Mouse (Mus musculus) ovary, postnatal 10 days (tissue): ENCODE measurements around the gene Prkaca.

Experiments used
- DNase-seq: peaks from one replicate; pipeline ENCODE4 v3.0.0; 2022; ENCODE audit warnings: low spot score

Gene Prkaca

DNA sequence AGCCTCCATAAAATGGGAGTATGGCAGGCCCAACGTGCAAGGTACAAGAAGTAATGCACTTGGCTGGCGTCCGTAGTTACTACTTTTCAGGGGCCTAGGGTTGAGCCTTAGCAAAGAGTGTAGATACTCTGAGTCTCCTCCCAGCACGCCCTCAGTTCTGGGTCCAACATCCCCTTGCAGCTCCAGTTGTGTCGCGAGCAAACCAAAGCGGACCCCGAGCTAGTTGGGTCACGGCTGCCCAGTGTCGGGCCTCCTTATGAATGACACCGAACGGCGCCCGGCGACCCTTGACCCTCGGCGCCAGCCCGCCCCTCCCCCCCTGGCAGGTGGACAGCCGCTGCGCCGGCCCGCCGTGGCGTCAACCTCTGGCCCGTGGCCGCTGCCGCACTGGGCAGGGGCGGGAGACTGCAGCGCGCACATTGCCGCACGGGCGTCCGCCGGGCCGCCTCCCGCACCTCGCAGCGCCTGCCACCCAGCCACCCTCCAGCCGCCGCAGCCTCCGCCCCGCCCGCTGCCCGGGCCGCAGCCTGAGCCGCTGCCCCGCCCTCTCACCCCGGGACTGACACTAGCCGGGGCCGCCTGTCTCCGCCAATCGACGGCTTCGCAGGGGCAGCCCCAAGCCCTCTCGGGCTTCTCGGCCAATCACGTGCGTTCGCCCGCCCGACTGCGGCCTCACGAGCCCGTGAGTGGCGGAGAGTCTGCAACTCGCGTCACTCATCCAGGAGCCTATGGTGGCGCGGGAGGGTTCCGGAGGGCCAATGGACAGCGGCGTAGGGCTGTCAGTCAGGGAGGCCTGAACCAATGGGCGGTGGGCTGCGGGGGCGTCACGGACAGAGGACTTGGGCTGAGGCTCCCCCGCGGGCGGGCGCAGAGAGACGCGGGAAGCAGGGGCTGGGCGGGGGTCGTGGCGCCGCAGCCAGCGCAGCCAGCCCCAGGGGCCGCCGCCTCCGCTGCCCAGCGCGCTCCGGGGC lies at the start of gene Prkaca:
TSS of gene Prkaca (plus strand) at position 844 of the 971 bp plus-strand sequence.
- peak; percentile 96 for DNase-seq

DNA sequence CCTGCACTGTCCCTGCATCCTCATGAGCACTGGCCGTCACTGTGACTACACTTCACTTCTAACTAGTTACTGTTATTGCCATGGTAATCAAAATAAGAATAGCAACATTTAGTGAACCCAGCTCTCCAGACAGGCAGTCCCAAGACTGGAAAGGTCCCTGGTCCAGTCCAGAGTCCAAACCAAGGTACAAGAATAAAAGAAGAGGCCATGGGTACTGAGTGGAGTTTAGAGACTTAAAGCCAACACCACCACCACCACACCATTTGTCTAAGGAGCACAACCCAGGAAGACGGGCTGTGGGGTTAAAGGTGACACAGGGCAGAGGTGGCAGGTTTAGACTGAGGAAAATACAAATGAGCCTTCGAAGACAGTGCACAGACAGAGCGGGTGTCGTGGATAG lies 48.2 kb upstream of the Prkaca start:
- DNase-seq, result no peak

DNA sequence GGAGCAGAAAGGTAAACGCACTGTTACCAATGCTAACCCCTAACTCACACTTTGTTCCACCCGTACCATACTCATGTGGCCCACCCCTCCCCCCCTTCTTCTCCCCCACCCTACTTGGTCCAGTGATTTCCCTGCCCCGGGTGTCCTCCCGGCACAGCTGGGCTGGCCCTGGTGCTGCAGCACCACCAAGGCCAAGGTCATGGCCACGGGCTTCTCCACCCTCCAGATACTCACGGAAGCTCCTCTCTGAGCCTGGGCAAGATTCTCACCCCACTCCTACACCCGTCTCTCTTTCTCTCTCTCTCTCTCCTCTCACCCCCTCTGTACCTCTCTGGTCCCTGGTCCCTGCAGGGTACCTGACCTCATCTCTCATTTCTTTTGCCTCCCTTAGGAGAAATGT lies 46.5 kb upstream of the Prkaca start:
- no peak for DNase-seq

DNA sequence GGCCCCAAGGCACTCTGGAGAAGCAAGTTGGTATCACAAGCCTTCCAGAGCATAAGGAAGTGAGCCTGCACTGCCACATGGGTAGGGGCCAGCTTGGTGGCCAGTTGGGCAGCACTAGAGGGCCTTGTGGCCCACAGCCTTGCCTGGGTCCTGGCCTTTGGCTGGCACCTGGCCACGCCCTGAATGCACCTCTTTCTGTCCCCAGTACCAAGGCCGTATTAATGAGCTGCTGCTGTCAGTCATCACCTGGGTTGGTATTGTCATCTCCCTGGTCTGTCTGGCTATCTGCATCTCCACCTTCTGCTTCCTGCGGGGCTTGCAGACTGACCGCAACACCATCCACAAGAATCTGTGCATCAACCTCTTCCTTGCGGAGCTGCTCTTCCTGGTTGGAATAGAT lies 38.6 kb upstream of the Prkaca start:
- no peak for DNase-seq

DNA sequence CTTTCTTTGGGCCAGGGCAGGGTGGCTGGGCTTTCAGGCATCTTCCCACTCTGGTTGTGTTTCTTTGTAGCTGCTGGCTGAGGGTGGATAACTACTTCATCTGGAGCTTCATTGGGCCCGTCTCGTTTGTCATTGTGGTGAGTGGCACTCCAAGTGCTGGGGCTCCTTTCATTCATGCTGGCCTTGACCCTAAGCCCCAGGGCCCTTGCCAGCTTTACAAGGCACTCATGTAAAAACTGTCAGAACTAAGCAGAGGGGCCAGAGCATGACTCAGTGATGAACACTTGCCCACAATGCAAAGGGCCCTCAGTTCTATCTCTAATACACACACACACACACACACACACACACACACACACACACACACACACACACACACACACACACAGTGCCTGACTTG lies 37.8 kb upstream of the Prkaca start:
- DNase-seq, result no peak

DNA sequence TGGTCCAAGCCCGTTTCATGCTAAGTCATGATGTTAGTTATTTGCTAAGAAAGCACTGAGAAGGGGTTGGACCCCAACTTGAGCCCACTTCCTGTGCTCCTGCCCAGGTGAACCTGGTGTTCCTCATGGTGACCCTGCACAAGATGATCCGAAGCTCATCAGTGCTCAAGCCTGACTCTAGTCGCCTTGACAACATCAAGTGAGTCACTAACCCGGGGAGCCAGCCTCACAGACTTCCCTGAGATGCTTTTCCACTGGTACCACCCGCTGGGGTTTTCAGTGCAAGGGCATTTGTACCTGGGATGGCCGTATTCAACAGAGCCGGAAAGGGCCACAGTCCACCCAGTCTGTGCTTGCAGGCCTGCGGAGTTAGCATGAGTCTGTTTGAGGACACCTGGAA lies 37.4 kb upstream of the Prkaca start:
- DNase-seq, result no peak

DNA sequence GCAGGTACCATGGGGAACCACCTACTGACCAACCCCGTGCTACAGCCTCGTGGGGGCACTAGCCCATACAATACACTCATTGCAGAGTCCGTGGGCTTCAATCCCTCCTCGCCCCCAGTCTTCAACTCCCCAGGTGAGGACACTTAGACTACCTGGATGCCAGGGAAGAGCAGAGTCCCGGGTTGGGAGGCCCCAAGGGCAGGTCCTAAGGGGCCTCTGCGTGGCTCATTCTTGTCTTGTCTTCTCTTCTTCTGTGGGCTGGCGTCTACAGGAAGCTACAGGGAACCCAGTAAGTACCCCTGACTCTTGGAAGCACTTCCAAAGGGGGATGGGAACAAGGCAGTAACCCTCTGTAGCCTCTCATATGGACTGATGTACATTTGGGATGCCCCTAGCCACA lies 35.1 kb upstream of the Prkaca start:
- DNase-seq, result no peak

DNA sequence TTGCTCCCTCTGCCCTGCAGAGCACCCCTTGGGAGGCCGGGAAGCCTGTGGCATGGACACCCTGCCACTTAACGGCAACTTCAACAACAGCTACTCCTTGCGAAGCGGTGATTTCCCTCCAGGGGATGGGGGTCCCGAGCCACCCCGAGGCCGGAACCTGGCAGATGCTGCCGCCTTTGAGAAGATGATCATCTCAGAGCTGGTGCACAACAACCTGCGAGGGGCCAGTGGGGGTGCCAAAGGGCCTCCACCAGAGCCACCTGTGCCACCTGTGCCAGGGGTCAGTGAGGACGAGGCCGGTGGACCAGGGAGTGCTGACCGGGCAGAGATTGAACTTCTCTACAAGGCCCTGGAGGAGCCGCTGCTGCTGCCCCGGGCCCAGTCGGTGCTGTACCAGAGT lies 34.5 kb upstream of the Prkaca start:
- no peak for DNase-seq

DNA sequence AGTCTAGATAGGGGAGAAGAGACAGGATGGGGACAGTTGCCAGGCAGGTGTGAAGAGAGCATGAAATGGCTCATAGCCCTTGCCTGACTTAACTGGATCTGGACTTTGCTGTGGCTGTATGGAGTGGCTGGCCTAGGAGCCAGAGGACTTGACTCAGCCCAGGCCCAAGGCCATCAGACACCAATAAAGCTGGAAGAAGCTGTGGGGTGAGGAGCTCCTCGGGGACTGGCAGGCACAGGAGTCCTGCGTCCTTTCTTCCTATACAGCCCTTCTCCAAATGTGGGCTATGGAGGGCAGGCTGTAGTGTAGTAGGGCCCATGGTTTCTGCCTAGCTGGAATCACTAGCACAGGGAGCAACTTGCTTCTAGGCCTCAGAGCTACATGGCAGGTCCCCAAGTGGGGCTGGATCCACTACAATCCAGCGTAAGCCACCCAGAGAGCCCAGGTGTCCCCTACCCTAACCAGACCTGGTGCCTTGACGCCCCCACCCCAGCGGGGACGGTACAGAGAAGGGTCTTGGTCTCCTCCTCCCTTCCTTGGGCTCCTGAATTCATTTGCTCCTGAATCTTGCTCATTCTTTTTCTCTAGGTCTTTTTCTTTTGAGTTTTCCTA lies 31.6 kb upstream of the Prkaca start:
- no peak for DNase-seq

DNA sequence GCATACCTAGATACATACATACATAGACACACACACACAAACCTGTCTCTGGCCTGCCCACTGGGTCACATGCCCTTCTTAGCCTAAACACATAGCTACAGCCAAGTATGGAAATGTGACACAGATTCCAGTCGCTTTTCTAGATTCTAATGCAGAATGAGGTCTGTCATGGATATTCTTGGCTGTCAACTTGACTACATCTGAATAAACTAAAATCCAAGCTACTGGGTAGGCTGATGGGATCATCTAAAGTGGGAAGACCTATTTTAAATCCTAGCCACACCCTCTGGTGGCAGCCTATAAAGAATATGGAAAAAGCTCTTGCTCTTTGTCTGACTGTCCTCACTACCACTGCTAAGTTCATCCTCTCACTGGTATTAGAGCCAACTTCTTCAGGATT lies 30.3 kb upstream of the Prkaca start:
- no peak for DNase-seq

DNA sequence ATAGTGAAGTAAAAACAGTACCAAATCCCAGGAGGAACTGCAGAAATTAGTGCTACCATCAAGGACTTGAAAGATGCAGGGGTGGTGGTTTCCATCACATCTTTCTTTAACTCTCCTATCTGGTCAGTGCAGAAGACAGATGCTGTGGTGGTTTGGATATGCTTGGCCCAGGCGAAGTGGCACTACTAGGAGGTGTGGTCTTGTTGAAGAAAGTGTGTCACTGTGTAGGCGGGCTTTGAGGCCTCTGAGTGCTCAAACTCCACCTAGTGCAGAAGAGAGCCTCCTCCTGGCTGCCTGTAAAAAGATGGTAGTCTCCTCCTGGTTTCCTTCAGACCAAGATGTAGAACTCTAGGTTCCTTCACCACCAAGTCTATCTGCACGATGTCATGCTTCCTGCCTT lies 27.3 kb upstream of the Prkaca start:
- DNase-seq, result no peak

DNA sequence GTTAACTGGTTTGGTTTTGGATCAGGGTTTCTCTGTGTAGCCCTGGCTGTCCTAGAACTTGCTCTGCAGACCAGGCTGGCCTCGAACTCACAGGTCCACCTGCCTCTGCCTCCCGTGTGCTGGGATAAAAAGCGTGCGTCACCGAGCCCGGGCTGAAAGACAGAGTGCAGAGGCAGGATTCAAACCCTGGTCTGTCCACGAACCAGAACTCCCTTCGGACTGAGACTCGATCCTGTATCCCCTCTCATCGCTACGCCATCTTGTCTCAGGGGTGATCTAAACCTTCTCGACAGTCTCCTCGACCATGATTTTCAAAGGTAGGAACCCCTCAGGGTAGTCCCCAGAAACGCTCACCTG lies 18.1 kb upstream of the Prkaca start:
- no peak for DNase-seq

DNA sequence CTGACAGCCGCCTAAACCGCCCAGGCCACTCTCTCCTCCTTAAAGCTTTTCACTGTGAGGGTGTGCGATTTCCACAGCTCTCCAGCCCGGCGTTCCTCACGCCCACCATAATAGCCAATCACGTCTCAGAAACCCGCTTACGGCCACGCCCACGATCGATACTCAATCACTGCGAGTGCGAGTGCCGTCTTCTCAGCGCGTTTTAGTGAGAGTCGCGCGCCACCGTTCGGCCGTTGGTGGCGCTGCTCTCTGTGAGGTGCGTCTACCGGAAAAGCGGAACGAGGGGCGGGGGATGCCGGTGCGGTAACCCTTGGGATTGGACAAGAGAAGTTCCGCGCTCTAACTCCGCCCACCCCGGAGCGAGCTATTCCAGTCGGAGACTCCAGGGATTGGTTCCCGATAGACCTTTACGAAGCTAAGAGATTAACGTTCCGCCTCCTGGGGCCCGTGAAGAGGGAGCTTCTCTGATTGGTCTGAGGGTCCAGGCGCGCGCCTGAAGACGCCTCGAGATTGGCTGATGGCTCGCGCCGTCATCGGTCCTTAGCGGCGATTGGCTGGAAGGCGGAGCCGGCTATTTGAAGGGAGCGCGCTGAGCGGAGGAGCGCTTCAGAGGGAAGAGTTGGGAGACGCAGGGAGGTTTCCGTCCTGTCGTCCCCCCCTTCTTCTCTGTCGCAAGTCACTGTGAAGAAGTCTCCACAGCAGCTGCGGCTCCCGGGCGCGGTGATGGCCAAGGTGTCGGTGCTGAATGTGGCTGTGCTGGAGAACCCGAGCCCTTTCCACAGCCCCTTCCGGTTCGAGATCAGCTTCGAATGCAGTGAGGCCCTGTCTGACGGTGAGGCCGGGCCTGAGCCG lies 17.5 kb upstream of the Prkaca start, which contains the start of the genes Gm10644 and Asf1b:
TSS of gene Gm10644 (minus strand) at position 100 of the 852 bp plus-strand sequence.
TSS of gene Asf1b (plus strand) at position 402 of the 852 bp plus-strand sequence.
- DNase-seq, result peak; percentile 77

DNA sequence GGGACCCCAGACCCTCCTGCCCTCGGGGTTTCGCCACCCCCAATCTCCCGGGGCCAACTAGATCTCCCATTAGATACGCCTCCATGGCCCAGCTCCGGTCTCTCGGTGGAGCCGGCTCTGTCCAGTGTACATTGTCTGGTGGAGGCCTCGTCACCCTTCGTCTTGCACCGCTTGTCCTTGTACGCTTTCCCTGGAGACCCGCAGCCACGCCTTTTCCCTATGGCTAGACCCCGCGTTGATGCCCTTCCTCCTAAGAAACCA lies 16.9 kb upstream of the Prkaca start:
- no peak for DNase-seq

DNA sequence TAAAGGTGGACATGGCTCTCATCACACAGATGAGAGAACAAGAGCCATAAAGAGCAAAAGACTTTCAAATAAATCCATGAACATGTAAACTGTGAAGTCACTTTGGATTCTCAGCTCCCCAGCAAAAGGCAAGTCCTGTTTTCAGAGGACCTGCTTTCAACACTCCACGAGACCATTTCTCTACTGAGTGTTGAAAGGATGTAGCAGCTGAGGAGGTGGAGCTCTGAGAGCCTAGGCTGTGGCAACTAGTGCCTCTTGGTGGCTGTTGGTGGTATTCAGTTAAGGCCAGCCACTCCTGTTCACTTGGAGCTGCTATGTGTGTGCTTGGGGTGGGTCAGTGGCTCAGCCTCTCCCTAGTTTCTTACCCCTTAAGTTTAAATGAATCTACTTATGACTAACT lies 16.0 kb upstream of the Prkaca start:
- no peak for DNase-seq

DNA sequence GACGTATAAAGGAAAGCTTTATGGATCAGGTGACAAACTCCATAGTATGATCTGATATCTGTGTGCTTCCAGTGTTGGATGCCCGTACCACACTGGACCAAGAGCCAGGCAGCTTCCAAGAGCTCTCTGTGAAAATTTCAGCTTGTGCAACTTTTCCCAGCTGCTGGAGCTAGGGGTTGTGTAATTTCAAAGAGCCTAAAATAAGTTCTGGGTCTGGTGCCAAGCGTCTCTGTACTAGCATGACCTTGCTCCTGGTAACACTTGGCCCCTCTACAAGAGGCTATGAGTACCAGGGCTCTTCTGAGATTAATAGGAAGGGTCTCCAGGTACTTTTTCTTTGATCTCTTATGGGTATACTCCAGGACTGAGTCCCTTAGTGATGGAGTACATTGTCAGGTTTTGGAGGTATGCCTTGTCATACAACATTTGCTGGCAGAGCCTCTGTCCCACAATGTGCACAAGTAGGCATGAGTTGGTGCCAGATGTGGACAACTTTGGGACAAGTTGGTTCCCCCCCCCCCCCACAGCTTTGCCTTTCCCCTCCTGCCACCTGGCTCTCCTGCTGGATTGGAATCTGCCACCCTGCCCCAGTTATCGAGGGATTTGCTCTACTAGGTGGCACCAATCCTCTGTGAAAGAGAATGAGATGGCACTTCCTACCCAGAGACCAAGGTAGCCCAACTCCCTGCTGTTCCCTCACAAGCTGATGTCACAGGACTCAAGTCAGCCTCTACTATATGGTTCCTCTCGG lies 8.6 kb upstream of the Prkaca start:
- DNase-seq, result no peak

DNA sequence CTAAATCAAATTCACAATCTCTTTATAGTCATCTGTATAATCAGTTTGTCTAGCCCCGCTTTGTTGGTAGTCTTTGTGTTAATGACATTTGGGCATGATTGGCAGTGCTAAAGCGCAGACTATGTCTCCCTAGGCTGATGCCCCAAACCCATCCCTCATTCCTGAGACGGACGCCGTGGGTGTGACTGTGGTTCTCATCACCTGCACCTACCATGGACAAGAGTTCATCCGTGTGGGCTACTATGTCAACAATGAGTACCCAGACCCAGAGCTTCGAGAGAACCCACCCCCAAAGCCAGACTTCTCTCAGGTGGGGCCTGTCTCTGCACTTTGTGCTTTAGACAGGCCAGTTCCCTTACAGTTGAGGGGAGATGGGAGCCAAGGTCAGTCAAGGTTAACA lies 5.1 kb upstream of the Prkaca start:
- no peak for DNase-seq

DNA sequence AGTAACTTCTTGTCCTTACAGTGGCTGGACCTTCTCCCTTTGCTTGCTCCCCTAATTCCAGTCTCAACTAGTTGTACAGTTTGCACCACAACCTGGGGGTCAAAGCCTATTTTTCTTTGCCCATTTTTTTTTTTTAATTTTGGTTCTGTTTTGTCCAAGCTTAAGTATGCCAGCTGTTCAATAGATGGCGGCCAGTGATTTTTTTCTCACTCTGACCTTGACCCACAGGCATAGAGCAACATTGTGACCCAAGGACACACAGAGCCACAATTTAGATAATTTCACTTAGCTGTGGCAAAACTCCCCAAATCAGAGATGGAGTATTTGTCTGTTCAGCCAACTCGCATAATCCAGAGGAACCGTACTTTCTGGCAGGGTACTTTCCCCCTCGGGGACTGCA lies 1.7 kb upstream of the Prkaca start:
- no peak for DNase-seq

DNA sequence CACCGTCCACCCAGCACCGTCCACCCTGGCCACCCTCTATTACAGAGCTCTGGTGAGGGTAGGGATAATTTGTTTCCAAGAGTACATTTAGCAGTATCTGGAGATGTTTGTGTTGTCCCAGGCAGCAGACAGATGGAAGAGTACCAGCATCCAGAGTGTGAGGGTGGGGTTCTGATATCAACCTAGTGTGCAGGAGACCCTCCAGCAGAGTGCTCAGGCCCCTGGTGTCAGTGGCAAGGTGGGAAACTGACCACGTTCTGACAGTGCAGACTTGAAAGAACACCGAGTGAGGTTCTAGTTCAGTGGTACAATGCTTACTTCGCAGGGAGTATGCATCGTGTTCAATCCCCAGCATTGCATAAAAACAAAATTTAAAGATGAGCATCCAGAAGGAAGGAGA lies 1.1 kb upstream of the Prkaca start:
- no peak for DNase-seq

DNA sequence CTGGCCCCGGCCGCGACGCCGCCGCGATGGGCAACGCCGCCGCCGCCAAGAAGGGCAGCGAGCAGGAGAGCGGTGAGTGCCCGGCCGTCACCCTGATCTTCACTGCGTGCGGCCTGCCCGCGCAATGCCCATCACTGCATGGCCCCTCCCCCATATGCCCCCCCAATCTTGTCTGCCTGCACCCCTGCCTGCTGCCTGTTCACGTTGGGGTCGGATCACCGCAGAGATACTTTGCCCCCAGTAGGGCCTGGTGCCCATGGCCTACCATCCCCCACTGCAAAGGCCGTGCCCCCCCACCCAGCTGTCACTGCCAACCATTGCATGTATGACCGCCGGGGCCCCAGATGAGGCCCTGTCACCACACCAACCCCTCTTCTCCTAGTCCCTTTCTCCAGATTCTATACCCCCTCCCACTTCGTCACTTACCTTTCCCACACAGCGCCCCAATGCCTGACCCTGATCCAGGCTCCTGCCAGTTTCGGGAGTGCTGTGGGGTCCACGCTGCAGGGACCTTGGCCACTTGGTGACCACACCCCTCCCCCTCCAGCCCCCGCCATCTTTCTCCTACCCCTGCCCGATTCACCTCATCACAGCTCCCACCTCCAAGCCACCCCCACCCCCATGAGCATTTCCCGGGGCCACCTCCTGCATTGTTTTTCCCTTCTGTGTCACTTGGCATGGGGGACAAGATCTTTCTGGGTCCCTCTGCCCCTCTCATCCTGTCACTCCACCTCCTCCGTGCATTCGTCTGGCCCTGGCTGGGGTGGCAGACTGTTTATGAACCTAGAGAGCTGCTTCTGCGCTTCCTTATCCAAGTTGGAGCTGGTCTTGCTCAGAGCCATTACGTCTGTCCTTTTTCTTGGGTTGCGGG lies 603 bp downstream of the Prkaca start:
- no peak for DNase-seq

DNA sequence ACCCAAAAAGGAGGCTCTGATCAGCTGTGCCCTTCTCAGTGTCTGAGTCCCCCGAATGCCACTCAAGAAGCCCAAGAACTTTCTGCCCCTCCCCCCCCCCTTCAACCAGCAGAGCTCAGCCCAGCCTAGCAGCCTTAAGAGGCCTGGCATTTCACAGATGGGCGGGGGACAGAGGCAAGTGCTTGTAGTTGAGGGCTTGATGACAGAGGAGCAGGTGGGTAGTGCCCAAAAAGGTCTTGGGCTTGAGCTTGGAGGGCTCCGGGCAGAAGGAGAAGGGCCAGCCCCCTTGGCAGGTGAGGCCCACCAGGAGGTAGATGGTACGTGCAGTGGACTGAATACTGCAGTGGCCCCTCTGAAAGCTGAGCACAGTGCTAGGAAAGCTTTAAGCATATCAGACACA lies 1.7 kb downstream of the Prkaca start:
- DNase-seq, result no peak
